Mouse (Mus musculus) thymus, postnatal 14 days (tissue): ENCODE results near the gene Orai3.

ENCODE experiments used
- DNase-seq: peaks from one replicate; pipeline ENCODE4 v3.0.0; 2021

The Orai3 gene

DNA sequence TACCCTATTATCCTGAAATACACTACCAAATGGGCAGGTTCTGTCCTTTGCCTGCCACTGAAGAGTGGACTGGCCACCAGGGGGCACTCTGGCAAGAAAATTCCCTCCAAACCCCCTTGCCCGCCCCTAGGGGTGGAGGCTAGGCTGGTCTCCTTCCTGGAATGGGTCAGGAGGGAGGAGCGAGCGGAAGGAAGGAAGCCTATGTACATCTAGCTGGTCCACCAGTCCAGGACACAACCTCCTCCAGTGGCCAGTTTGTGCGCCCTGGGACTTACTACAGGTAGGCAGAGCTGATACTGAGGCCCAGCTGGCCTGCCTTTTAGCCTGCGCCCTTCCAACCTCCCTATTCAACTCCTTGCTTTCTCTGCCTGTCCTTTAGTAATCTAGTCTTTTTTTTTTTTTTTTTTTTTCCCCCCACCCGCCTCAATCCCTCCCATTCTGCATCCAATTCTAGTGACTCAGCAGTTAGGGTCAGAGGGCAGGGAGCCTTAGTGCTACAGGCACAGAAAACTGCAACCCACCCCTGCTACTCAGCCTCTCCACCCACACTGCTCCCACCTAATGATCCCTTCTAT, 30.9 kb downstream of the Orai3 start, which contains the start of gene Hsd3b7:
TSS of gene Hsd3b7 (plus strand) at position 170 of the 575 bp plus-strand sequence.
- peak; percentile 80 for DNase-seq

DNA sequence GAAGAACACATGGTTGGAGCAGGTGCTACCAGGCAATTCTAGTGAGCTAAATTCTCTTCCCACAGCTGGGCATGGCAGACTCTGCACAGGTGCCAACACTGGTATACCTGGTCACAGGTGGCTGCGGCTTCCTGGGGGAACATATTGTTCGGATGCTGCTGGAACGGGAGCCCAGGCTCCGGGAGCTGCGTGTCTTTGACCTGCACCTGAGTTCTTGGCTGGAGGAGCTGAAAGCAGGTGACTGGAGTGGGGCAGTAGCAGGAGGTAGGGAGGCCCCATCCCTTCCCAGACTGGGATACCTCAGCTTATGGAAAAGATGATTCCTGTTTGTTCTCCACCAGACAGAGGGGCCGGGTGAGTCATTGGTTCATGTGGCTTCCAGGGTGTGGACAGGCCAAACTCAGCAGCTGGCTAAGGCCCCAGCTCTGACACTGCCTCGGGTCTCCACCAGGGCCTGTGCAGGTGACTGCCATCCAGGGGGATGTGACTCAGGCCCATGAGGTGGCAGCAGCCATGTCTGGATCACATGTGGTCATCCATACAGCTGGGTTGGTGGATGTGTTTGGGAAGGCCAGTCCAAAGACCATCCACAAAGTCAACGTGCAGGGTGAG, 31.5 kb downstream of the Orai3 start:
- DNase-seq: no peak

DNA sequence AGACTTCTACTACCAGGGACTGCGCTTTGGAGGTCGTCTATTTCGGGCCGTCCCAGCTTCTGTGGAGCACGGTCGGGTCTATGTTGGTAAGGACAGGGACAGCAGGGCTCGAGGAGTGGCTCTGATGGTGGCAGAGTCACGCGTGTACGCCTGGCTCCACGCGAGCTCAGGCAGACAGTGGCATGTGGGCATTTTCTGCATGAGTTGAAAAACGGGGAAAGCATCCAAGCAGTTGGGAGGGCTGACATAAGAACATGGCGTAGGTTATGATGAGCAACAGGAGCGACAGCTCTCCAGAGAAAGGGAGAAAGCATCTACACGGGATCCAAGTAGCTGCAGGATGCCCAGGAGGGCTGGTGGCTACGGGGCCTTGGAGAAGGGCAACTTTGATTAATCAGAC, 32.7 kb downstream of the Orai3 start:
- no peak for DNase-seq

- no peak for DNase-seq
Observed at GRCm38 (mm10) chr7:127808821-127809220, 39.2 kb downstream of the Orai3 start.

DNA sequence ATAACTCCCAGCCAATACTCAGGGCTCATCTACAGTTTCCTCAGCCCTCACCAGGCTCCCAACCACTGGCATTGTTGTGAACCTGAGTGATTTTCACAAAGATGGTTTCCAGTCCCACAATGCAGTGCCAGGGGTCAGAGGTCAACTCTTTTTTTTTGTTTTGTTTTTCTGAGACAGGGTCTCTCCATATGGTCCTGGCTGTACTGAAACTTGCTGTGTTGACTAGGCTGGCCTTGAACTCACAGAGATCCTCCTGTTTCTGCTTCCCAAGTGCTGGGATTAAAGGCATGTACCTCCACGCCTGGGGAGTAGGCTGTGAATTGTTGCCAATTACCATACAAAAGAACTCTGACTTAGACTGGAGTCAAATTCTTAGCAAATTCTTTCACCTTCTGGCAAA, 40.2 kb downstream of the Orai3 start:
- DNase-seq: no peak

GRCm38 (mm10) chr7:127810650-127811049, 41.0 kb downstream of the Orai3 start:
- DNase-seq: no peak

- DNase-seq: no peak
Observed at GRCm38 (mm10) chr7:127811240-127811639, 41.6 kb downstream of the Orai3 start.

GRCm38 (mm10) chr7:127812292-127812691, 42.7 kb downstream of the Orai3 start:
- no peak for DNase-seq

DNA sequence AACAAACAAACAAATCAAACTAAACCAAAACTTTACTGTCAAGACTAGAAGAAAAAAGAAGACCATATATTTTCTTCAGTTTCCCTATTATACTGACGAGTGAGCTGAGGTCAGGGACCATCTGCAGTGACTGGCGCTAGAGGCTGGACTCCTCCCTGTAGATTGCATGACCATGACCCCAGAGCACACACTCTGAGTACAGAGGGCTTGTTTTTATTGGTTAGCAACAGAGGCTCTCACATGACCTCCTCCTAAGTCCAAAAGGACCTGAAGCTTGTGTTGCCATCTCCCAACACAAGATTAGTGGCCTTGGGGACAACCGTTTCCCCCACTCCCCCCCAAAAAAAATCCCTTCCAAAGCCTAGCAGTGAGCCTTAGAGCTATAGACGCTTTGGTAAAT, 44.2 kb downstream of the Orai3 start:
- DNase-seq: no peak

- DNase-seq: no peak
Observed at GRCm38 (mm10) chr7:127814241-127814921, 44.8 kb downstream of the Orai3 start.

DNA sequence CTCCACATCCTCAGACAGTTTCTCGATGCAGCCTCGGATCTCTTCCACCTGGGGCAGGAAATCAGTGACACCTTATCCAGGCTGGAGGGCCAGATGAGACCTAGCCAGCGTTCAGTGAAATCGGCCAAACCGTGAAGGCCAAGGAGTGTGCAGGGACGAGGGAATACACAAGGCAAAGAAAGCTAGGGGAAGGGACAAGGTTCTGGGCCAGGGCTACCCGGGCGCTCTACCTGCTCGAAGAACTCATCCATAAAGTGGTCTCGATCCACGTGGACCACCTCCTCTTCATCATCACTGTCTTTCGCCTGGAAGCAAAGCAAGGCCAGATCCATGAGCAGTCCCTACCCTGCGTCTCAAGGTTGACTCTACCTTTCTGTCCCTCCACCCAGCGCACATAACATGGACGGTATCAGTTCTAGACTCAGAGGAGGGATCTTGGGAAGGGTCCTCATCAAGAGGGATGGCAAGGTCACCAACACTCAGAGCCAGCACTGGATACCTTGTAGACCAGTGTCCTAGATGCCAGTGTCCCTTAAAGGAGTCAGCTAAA, 45.6 kb downstream of the Orai3 start:
- no peak for DNase-seq

GRCm38 (mm10) chr7:127815954-127816821, 46.6 kb downstream of the Orai3 start:
- DNase-seq: peak; percentile 73

- no peak for DNase-seq
Observed at GRCm38 (mm10) chr7:127817053-127817452, 47.4 kb downstream of the Orai3 start.

DNA sequence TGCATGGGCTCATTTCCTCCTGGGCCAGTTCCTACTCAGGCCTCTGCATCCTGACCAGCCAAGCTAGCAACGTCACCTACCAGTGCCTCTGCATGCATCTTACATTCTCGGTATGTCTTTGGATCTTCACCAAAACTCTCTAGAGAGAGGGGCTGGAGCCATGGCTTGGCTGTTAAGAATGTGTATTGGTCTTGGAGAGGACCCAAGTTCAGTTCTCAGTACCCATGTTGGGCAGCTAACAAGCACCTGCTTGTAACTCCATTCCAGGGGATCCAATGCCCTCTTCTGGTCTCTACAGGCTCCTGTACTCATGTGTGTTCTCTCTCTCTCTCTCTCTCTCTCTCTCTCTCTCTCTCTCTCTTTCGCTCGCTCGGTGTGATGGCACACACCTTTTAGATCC, 48.2 kb downstream of the Orai3 start:
- DNase-seq: no peak

- no peak for DNase-seq
Observed at GRCm38 (mm10) chr7:127820836-127821509, 51.4 kb downstream of the Orai3 start.

DNA sequence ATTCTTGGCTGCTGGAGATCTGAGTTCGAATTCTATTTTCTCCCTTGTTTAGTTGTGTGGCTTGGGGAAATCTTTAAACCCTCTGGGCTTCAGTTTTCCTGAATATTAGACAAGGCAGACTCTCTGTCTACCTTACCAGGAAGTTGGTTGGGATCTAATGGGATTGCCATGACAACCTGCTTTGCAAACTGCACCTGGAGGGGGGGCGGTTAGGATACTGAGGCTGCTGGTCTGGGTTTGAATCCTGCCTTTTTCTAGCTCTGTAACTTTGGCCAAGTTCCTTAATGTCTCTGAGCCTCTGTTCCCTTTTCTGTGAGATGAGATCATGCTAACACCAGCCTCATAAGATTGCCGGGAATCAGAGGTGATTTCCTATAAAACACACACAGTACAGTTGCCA, 52.9 kb downstream of the Orai3 start:
- DNase-seq: no peak

- no peak for DNase-seq
Observed at GRCm38 (mm10) chr7:127823236-127824171, 53.9 kb downstream of the Orai3 start.

GRCm38 (mm10) chr7:127824176-127824871, 54.7 kb downstream of the Orai3 start, which contains the start of the genes Stx4a and Stx1b:
Gene Stx4a (plus strand): TSS chr7:127824294.
Gene Stx1b (minus strand): TSS chr7:127824549.
- no peak for DNase-seq
